22 mouse cellular contexts compared by ENCODE assay signal in the genomic region with DNA sequence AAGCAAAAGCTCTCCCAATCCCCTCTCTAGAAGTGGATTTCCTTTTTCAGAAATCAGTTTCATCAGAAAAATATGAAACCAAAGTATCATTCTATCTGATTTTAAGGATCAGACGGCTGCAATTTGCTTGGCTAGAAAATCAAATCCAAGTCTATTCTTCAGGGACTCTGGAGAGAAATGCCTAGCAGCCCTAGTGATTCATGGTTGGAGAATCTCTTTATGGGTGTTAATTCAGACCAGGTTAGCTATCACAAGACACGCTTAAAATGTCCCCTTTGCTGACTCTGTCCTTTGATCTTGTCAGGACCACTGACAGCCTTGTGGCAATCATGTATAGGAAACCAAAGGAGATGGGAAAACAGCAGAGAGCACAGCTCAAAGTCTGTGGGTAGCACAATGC.
DNase-seq lines count a peak whose midpoint lies in the region; ATAC-seq lines count a peak whose summit lies in the region.
"Had no signal": no experiment of that assay in that cellular context is flagged by ENCODE, and none has a peak within 500 bp of the region (broad histone marks: within the 10 kb centered on the region; RNA-seq: fewer than 3 reads in every experiment).

No protein-coding gene starts in this region.

- no peaks in the 10 kb centered on the region for H3K9me3 ChIP-seq in embryonic facial prominence, embryonic 14.5 days (ENCODE audit: control insufficient read depth, low read length)
- no peaks in the 10 kb centered on the region for H3K9me3 ChIP-seq in limb, embryonic 12.5 days
- H3K9me3 ChIP-seq in liver, embryonic 11.5 days (ENCODE audit: control insufficient read depth, low read length): no peaks in the 10 kb centered on the region
- H3K9me3 ChIP-seq: embryonic facial prominence, embryonic 15.5 days; heart, embryonic 10.5 days; heart, embryonic 15.5 days; kidney, embryonic 15.5 days; lung, embryonic 15.5 days; stomach, embryonic 15.5 days had no signal

- intact Hi-C loops in gastrocnemius, postnatal 36 days (cut with DNase I): no loop called here

- no peak overlapping the region for H3K4me2 ChIP-seq in embryonic facial prominence, embryonic 14.5 days (ENCODE audit: low read depth, low read length)
- no peak overlapping the region for H3K4me2 ChIP-seq in limb, embryonic 12.5 days
- no peak overlapping the region for H3K4me2 ChIP-seq in liver, embryonic 11.5 days
- H3K4me2 ChIP-seq: kidney, embryonic 15.5 days; lung, embryonic 15.5 days; stomach, embryonic 15.5 days had no signal

- no peak overlapping the region for H3K9ac ChIP-seq in embryonic facial prominence, embryonic 14.5 days (ENCODE audit: low read depth, low read length)
- H3K9ac ChIP-seq in limb, embryonic 12.5 days (replicated peaks): no peak overlapping the region
- no peak overlapping the region for H3K9ac ChIP-seq in liver, embryonic 11.5 days (ENCODE audit: low read depth, low read length)
- H3K9ac ChIP-seq: embryonic facial prominence, embryonic 15.5 days; heart, embryonic 15.5 days; kidney, embryonic 15.5 days; lung, embryonic 15.5 days; stomach, embryonic 15.5 days had no signal

- H3K27me3 ChIP-seq in embryonic facial prominence, embryonic 14.5 days (replicated peaks; ENCODE audit: control insufficient read depth, insufficient read depth, low read length): no peaks in the 10 kb centered on the region
- H3K27me3 ChIP-seq in limb, embryonic 12.5 days: no peaks in the 10 kb centered on the region
- H3K27me3 ChIP-seq in liver, embryonic 11.5 days (replicated peaks; ENCODE audit: control insufficient read depth, insufficient read depth, low read length): no peaks in the 10 kb centered on the region
- H3K27me3 ChIP-seq: embryonic facial prominence, embryonic 15.5 days; heart, embryonic 15.5 days; kidney, embryonic 15.5 days; lung, embryonic 15.5 days; stomach, embryonic 15.5 days had no signal

- ATAC-seq in embryonic facial prominence, embryonic 14.5 days (ENCODE audit: low read depth): no peak
- ATAC-seq in limb, embryonic 12.5 days (ENCODE audit: insufficient number of reproducible peaks, insufficient read depth, low FRiP score, low TSS enrichment, low read depth): no peak
- ATAC-seq in liver, embryonic 11.5 days (replicated peaks; ENCODE audit: low FRiP score): no peak

- 23% methylated on average over 2 of the region's 2 CpGs for WGBS in embryonic facial prominence, embryonic 14.5 days
- WGBS in limb, embryonic 12.5 days: 41% methylated on average over 2 of the region's 2 CpGs
- 66% methylated on average over 2 of the region's 2 CpGs for WGBS in liver, embryonic 11.5 days

- peaks cover 18% of the 10 kb centered on the region for H3K4me1 ChIP-seq in embryonic facial prominence, embryonic 14.5 days (ENCODE audit: control insufficient read depth, insufficient read depth, low read length)
- H3K4me1 ChIP-seq in limb, embryonic 12.5 days (replicated peaks): peaks cover 37% of the 10 kb centered on the region
- no peaks in the 10 kb centered on the region for H3K4me1 ChIP-seq in liver, embryonic 11.5 days (replicated peaks; ENCODE audit: control insufficient read depth, insufficient read depth, low read length)
- H3K4me1 ChIP-seq: kidney, embryonic 15.5 days; stomach, embryonic 15.5 days had no signal

- DNase-seq in embryo, embryonic 10 days (ENCODE audit: low spot score): peak; percentile 14
- no peak for DNase-seq in embryo, embryonic 11 days
- peak; percentile 55 for DNase-seq in 3T3-L1 (ENCODE audit: low read depth, low spot score)
- peak; percentile 50 for DNase-seq in embryonic facial prominence, embryonic 14.5 days (ENCODE audit: low spot score)
- DNase-seq in retina, postnatal 1 day: no peak
- DNase-seq in liver, embryonic 11.5 days (ENCODE audit: low spot score): no peak
- DNase-seq in gastrocnemius, postnatal 36 days: no peak
- DNase-seq: adrenal gland, postnatal 25 days; cerebellum, adult 11-12 months; cerebellum, adult 9-11 months; gastrocnemius, postnatal 10 days; kidney, adult 18-20 months; kidney, postnatal 25 days had no signal

- no peaks in the 10 kb centered on the region for H3K36me3 ChIP-seq in embryonic facial prominence, embryonic 14.5 days (ENCODE audit: control insufficient read depth, insufficient read depth, low read length)
- H3K36me3 ChIP-seq in limb, embryonic 12.5 days: no peaks in the 10 kb centered on the region
- H3K36me3 ChIP-seq in liver, embryonic 11.5 days (ENCODE audit: control insufficient read depth, insufficient read depth, low read length): no peaks in the 10 kb centered on the region
- H3K36me3 ChIP-seq: embryonic facial prominence, embryonic 15.5 days; G1E; heart, embryonic 10.5 days; heart, embryonic 15.5 days; kidney, embryonic 15.5 days; lung, embryonic 15.5 days; stomach, embryonic 15.5 days had no signal

- H3K4me3 ChIP-seq in embryonic facial prominence, embryonic 14.5 days (ENCODE audit: low read depth, low read length): no peak overlapping the region
- H3K4me3 ChIP-seq in limb, embryonic 12.5 days (replicated peaks): no peak overlapping the region
- H3K4me3 ChIP-seq in liver, embryonic 11.5 days (ENCODE audit: low read depth, low read length): no peak overlapping the region
- H3K4me3 ChIP-seq: embryonic facial prominence, embryonic 15.5 days; heart, embryonic 10.5 days; heart, embryonic 15.5 days; kidney, embryonic 15.5 days; left cerebral cortex, adult 2 months; lung, embryonic 15.5 days; stomach, embryonic 15.5 days had no signal

- H3K27ac ChIP-seq in embryonic facial prominence, embryonic 14.5 days (replicated peaks; ENCODE audit: low read depth, low read length): no peak overlapping the region
- H3K27ac ChIP-seq in limb, embryonic 12.5 days: peak overlapping the region; percentile 66; the same call in 1 of the 2 replicates
- no peak overlapping the region for H3K27ac ChIP-seq in liver, embryonic 11.5 days (ENCODE audit: low read depth, low read length)
- H3K27ac ChIP-seq: kidney, embryonic 15.5 days; left cerebral cortex, adult 2 months; lung, embryonic 15.5 days; stomach, embryonic 15.5 days had no signal

Comparison
In these comparisons a context has a peak if more than half of its experiments do, and no peak if none do; other contexts are left out.
1. DNase-seq: peak in embryo, embryonic 10 days (single experiment), 3T3-L1 (single experiment) and embryonic facial prominence, embryonic 14.5 days (single experiment); none in embryo, embryonic 11 days (single experiment), retina, postnatal 1 day (single experiment), liver, embryonic 11.5 days (single experiment) and gastrocnemius, postnatal 36 days (0 of 2).